Mouse (Mus musculus) liver, postnatal 0 days (tissue): Measurements from ENCODE around the gene Fam81b. TPM values are rescaled to one million over a fixed set of nuclear protein-coding genes. Genes with fewer than 3 reads are reported as not detected.

ENCODE experiments used
- ATAC-seq: fragments of 200-750 bp; cut with Nextera tagmentation; 2 replicates; pipeline ENCODE4 v1.8.0; 2017; ENCODE audit warnings: mild to moderate bottlenecking, moderate library complexity
- DNase-seq: peaks from one replicate; pipeline ENCODE4 v3.0.0-alpha.2; 2016
- H3K27ac ChIP-seq: fragments of 300-500 bp; sonication (generic); 2 replicates; pipeline ENCODE4 v1.5.1; 2014; ENCODE audit warnings: antibody characterized with exemption, moderate library complexity, mild to moderate bottlenecking, low read depth
- H3K27me3 ChIP-seq: fragments of 300-500 bp; sonication (generic); 2 replicates; pipeline ENCODE4 v1.6.1; 2014; ENCODE audit warnings: low read length, control low read depth, mixed read lengths; ENCODE audit not compliant: insufficient read depth
- H3K36me3 ChIP-seq: fragments of 300-500 bp; sonication (generic); replicated peaks from 2 replicates; pipeline ENCODE4 v1.6.1; 2014; ENCODE audit warnings: mild to moderate bottlenecking, control low read depth, low read length, moderate library complexity, mixed read lengths; ENCODE audit not compliant: insufficient read depth
- H3K4me1 ChIP-seq: fragments of 300-500 bp; sonication (generic); 2 replicates; pipeline ENCODE4 v1.6.1; 2014; ENCODE audit warnings: antibody characterized with exemption, mild to moderate bottlenecking, control low read depth; ENCODE audit not compliant: insufficient read depth
- H3K4me2 ChIP-seq: fragments of 300-500 bp; sonication (generic); 2 replicates; pipeline ENCODE4 v1.6.1; 2014; ENCODE audit warnings: low read depth, mild to moderate bottlenecking, low read length, moderate library complexity, mixed read lengths
- H3K4me3 ChIP-seq: fragments of 300-500 bp; sonication (generic); 2 replicates; pipeline ENCODE4 v1.5.1; 2014; ENCODE audit warnings: low read depth, low read length
- H3K9ac ChIP-seq: fragments of 300-500 bp; sonication (generic); replicated peaks from 2 replicates; pipeline ENCODE4 v1.6.1; 2014; ENCODE audit warnings: mild to moderate bottlenecking, moderate library complexity
- H3K9me3 ChIP-seq: fragments of 300-500 bp; sonication (generic); 2 replicates; pipeline ENCODE4 v1.6.1; 2016; ENCODE audit warnings: mild to moderate bottlenecking, control low read depth, low read length, mixed read lengths
- CTCF ChIP-seq: sonication (generic); IDR thresholded peaks from 2 replicates; pipeline ENCODE4 v1.5.1; 2016; ENCODE audit warnings: antibody characterized with exemption, low read depth
- EP300 ChIP-seq: IDR thresholded peaks from 2 replicates; pipeline ENCODE4 v1.6.1; 2016; ENCODE audit warnings: antibody characterized with exemption, low read depth, mild to moderate bottlenecking
- WGBS: fragments of 180-500 bp; shearing (Covaris S2); extraction: QIAGEN DNeasy Blood & Tissue Kit; methylation state at CpG from one replicate; pipeline ENCODE4 v1.1.7; 2014; ENCODE audit not compliant: insufficient replicate concordance; 5-methylcytosine and 5-hydroxymethylcytosine counted together
- polyA plus RNA-seq: library from polyadenylated mRNA; unstranded; fragments of >200 nt; fragmentation: Nextera tagmentation; extraction: Ambion mirVana; gene quantifications from 2 replicates; pipeline ENCODE4 v1.2.1, GENCODE M21; 2015

The Fam81b gene
- polyA plus RNA-seq, 1 experiment from 2014 or later, result not detected

GRCm38 (mm10) chr13:76197297-76197848, 107.5 kb downstream of the Fam81b start:
- ATAC-seq, result no peak
- no peaks in the 10 kb centered on the region; the same call in 1 of the 2 replicates for H3K36me3 ChIP-seq
- 58% methylated on average over 3 of the region's 3 CpGs for WGBS
- peaks cover 7% of the 10 kb centered on the region for H3K4me1 ChIP-seq
- H3K4me2 ChIP-seq, result no peak overlapping the region
- DNase-seq, result no peak
- H3K9me3 ChIP-seq, result no peaks in the 10 kb centered on the region
- H3K4me3 ChIP-seq, result no peak overlapping the region
- no peak for TF ChIP-seq CTCF
- no peak for TF ChIP-seq EP300
- no peak overlapping the region for H3K9ac ChIP-seq
- no peaks in the 10 kb centered on the region for H3K27me3 ChIP-seq
- no peak overlapping the region for H3K27ac ChIP-seq

GRCm38 (mm10) chr13:76195431-76196138, 109.3 kb downstream of the Fam81b start:
- Histone ChIP-seq H3K27ac (no peak overlapping the region), H3K27me3 (no peaks in the 10 kb centered on the region), H3K9ac (no peak overlapping the region), H3K4me1 (peaks cover 7% of the 10 kb centered on the region), H3K4me2 (no peak overlapping the region), H3K36me3 (no peaks in the 10 kb centered on the region; the same call in 1 of the 2 replicates), H3K9me3 (0 out of 2 replicates have a peak, but pooled peaks cover 4% of the 10 kb centered on the region), H3K4me3 (no peak overlapping the region)
- no peak for DNase-seq
- ATAC-seq, result 0 out of 2 replicates have a peak, but pooled peaks have one; percentile 4
- 71% methylated on average over 8 of the region's 8 CpGs for WGBS
- no peak for TF ChIP-seq EP300
- no peak for TF ChIP-seq CTCF

GRCm38 (mm10) chr13:76194937-76195336, 109.9 kb downstream of the Fam81b start:
- H3K36me3 ChIP-seq, result no peaks in the 10 kb centered on the region; the same call in 1 of the 2 replicates
- ATAC-seq, result no peak
- H3K4me1 ChIP-seq, result peaks cover 7% of the 10 kb centered on the region
- no peak overlapping the region for H3K27ac ChIP-seq
- H3K9ac ChIP-seq, result no peak overlapping the region
- 0 out of 2 replicates have a peak, but pooled peaks cover 4% of the 10 kb centered on the region for H3K9me3 ChIP-seq
- no peaks in the 10 kb centered on the region for H3K27me3 ChIP-seq
- no peak overlapping the region for H3K4me2 ChIP-seq
- DNase-seq, result no peak
- TF ChIP-seq EP300 (no peak), CTCF (no peak)
- no peak overlapping the region for H3K4me3 ChIP-seq

GRCm38 (mm10) chr13:76190273-76190672, 114.6 kb downstream of the Fam81b start:
- WGBS, result 73% methylated on average over 3 of the region's 3 CpGs
- no peak overlapping the region for H3K4me3 ChIP-seq
- ATAC-seq, result no peak
- H3K4me2 ChIP-seq, result no peak overlapping the region
- H3K4me1 ChIP-seq, result peaks cover 7% of the 10 kb centered on the region
- no peak for DNase-seq
- H3K9ac ChIP-seq, result no peak overlapping the region
- peaks cover 8% of the 10 kb centered on the region for H3K36me3 ChIP-seq
- TF ChIP-seq EP300 (no peak), CTCF (no peak)
- H3K27ac ChIP-seq, result no peak overlapping the region
- 0 out of 2 replicates have a peak, but pooled peaks cover 4% of the 10 kb centered on the region for H3K9me3 ChIP-seq
- H3K27me3 ChIP-seq, result no peaks in the 10 kb centered on the region

- ATAC-seq (no peak), DNase-seq (no peak)
- 76% methylated on average over 3 of the region's 3 CpGs for WGBS
- peaks cover 8% of the 10 kb centered on the region for H3K36me3 ChIP-seq
- no peaks in the 10 kb centered on the region for H3K27me3 ChIP-seq
- no peak overlapping the region for H3K4me2 ChIP-seq
- peaks cover 7% of the 10 kb centered on the region for H3K4me1 ChIP-seq
- TF ChIP-seq CTCF, result no peak
- no peak for TF ChIP-seq EP300
- H3K9ac ChIP-seq, result no peak overlapping the region
- no peak overlapping the region for H3K27ac ChIP-seq
- H3K9me3 ChIP-seq, result 0 out of 2 replicates have a peak, but pooled peaks cover 4% of the 10 kb centered on the region
- no peak overlapping the region for H3K4me3 ChIP-seq
Measured at GRCm38 (mm10) chr13:76189190-76189589, 115.7 kb downstream of the Fam81b start.

GRCm38 (mm10) chr13:76187651-76188050, 117.2 kb downstream of the Fam81b start:
- no peaks in the 10 kb centered on the region for H3K4me1 ChIP-seq
- no peak overlapping the region for H3K4me2 ChIP-seq
- no peak for TF ChIP-seq EP300
- no peak for TF ChIP-seq CTCF
- 0 out of 2 replicates have a peak, but pooled peaks cover 4% of the 10 kb centered on the region for H3K9me3 ChIP-seq
- WGBS, result 87% methylated on average over 5 of the region's 5 CpGs
- H3K4me3 ChIP-seq, result no peak overlapping the region
- DNase-seq (no peak), ATAC-seq (no peak)
- H3K36me3 ChIP-seq, result peaks cover 8% of the 10 kb centered on the region
- no peak overlapping the region for H3K27ac ChIP-seq
- no peak overlapping the region for H3K9ac ChIP-seq
- no peaks in the 10 kb centered on the region for H3K27me3 ChIP-seq
